Mouse (Mus musculus) stomach, postnatal 0 days (tissue): ENCODE measurements around the gene Serpinb12.

Experiments used
- CTCF ChIP-seq: IDR thresholded peaks from 2 replicates; pipeline ENCODE4 v1.5.1; 2016; ENCODE audit warnings: antibody characterized with exemption, low read depth, mild to moderate bottlenecking, moderate library complexity
- EP300 ChIP-seq: optimal IDR thresholded peaks from 2 replicates; pipeline ENCODE3; 2016; ENCODE audit warnings: antibody characterized with exemption

- TF ChIP-seq CTCF (no peak), EP300 (no peak)
Observed at GRCm38 (mm10) chr1:107006316-107006715, 72.1 kb downstream of the Serpinb12 start.
